Mouse (Mus musculus): ENCODE data around the gene Chat.

The Chat gene

GRCm38 (mm10) chr14:32465889-32466288 is at the start of gene Chat:
Gene Chat, minus strand, starts transcription at chr14:32465989.
- DNase-seq: no peak

- DNase-seq: peak; percentile 96 to 97
These were observed 47.7 kb upstream of the Chat start, which contains the start of gene Ercc6 for GRCm38 (mm10) chr14:32513336-32514032. Gene Ercc6, plus strand, starts transcription at chr14:32513521.

DNA sequence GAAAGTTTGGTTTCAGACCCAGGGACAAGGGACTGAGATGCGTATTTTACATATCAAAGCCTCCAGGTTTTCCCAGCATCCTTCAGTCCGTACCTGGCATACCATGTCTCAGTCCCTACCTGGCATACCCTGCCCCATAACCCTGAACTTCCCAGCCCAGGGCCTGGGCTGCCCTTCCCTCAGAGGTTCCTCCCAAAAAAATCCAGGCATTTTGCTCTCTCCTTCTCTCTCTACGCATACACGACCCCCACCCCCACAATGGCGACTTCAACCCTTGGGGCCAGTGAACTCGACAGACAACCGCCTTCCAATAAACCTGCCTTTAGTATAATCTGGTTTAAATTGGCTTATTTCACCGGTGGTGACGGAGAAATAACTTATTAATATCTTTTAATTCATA is 47.1 kb upstream of the Chat start:
- no peak for DNase-seq

- DNase-seq: no peak
These were observed 43.7 kb upstream of the Chat start for GRCm38 (mm10) chr14:32509443-32509961.

DNA sequence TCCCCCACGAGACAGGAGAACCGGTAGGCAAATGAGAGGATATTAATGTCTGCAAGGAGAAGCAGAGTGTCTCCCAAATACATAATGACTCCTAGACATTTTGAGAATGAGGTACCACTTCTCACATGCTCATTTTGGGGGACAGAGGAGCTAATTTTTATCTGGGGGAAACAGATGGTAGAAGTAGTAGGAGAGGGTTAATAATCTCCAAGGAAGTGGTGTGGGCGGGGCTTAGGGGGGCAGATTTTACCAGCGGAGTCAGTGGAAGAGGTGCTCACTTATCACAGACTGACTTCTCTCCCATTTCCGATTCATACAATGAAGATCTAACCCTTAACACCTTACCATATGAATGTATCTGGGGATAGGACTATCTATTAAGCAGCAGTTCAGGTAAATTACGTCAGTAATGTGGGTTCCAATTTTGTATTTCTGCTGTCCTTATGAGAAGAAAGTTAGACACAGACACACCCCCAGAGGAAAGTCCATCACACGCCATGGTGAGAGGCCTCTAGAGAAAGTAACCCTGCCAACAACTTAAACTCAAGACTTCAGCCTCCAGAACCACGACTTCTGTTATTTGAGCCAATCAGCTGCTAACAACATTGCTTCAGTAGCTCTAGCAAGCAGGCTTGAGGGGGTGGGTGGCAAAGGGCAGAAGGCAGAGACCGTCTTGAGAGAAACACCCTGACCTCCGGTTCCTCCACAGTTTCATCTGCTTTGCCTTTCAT is 42.5 kb upstream of the Chat start:
- DNase-seq: no peak

DNA sequence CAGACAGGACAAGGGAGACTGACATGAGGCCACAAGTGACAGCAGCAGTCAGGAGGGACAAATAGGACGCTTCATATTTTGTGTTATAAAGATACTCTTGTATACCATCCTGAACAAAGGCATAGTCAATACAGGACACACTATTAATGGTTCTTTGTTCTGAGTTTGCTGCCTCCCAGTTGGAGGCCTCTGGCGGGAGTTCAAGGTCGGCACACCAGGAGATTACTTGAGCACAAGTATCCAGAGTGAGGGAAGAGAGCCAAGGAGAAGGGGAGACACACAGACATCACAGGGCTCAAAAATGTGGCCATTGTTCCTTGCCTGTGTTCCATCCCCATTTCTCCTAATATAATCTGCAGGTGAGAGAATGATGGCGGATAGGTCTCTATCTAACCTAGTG is 41.4 kb upstream of the Chat start:
- DNase-seq: no peak

- no peak for DNase-seq
These were observed 40.5 kb upstream of the Chat start for GRCm38 (mm10) chr14:32506329-32506728.

GRCm38 (mm10) chr14:32503897-32504296 is 38.1 kb upstream of the Chat start:
- no peak for DNase-seq

- DNase-seq: no peak
These were observed 37.2 kb upstream of the Chat start for GRCm38 (mm10) chr14:32502764-32503688.

- DNase-seq: no peak
These were observed 35.5 kb upstream of the Chat start for GRCm38 (mm10) chr14:32501303-32501702.

- no peak for DNase-seq
These were observed 30.5 kb upstream of the Chat start for GRCm38 (mm10) chr14:32496115-32496850.

GRCm38 (mm10) chr14:32492521-32492920 is 26.7 kb upstream of the Chat start:
- DNase-seq: peak; percentile 16 to 28

DNA sequence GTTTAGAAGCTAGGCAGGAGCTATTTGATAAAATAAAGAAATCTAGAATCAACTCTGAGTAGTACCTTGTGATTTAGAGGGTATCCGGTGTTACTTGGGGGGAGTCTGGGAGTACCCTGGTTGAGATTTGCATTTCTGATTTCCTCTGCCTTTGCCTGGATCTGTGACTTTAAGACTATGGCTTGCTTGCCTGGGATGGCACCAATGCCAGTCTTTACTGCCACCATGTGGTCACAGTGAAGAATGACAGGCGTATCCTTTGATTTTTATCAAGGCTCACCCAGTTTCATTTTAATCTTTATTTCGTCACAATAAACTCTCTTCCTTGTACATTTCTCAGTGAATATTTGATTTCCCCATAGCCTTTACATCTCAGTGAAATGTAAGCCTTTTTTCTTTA is 16.3 kb upstream of the Chat start:
- DNase-seq: peak; percentile 32 to 34

DNA sequence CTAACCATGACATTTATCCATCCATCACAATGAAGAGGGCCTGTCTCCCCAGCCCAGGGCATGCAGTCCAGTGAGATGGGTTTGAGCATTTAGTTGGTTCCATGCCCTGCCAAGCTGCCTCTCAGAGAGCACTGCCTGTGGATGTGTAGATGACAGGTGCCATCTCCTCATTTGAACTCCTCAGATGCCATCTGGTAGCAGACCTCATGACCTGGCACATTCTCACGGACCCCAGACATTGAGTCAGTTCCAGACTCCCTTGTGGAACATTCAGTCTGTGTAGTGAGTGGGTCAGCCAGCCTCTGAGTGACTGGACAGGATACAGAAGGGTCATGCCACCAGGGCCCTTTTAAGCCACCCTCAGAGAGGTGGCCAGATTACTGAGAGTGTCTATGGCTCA is 11.8 kb upstream of the Chat start:
- no peak for DNase-seq

GRCm38 (mm10) chr14:32476559-32476958 is 10.8 kb upstream of the Chat start:
- no peak for DNase-seq

- DNase-seq: peak; percentile 10 to 34
These were observed 7.2 kb upstream of the Chat start for GRCm38 (mm10) chr14:32472996-32473395.

- DNase-seq: no peak
These were observed 1.8 kb upstream of the Chat start for GRCm38 (mm10) chr14:32467606-32468005.

GRCm38 (mm10) chr14:32465506-32465870 is 301 bp downstream of the Chat start:
- no peak for DNase-seq

DNA sequence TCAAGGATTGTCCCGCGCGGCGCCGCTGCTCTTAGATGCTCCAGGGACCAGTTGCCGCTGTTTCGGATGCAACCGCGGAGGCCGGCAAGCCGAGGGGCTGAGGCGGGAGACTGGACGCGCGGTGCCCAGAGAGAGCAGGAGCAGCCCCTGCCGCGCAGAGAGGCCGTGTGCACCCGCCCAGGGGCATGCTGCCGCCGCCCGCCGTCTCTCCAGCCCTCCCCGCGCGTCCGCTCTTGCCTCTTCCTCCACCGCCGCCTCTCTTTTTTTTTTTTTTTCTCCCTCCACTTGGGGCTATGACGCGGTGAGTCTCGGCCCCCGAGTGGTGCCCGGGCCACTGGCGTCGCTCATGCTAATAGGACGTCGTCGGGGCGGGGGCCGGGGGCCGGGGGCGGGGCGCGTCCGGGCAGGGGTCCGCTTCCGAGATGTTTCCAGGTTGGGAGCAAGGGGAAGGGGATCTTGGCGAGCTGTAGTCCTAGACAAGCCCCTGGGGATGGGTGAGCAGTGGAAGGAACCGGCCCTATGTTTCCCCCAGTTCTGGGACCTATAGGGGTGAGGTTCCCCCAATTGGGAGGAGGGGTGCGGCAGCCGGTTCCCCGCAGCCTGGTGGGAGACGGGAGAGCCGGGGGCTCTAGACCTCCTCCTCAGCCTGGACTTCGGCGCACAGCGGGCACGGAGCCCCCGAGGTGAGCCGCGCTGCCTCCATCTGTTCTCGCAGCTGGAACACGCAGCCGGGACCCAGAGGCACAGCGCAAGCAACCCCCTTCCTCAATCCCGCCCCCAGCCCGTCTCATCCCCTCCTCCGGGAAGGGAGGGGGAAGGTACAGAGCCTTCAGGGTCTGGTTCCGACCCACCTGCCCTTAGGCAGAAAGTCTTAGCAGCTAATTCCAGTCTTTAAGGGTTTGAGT is 936 bp downstream of the Chat start, which contains the start of gene Slc18a3:
Slc18a3 (minus strand) TSS at position 250 of the 905 bp plus-strand sequence.
- no peak for DNase-seq

- DNase-seq: no peak
These were observed 2.4 kb downstream of the Chat start for GRCm38 (mm10) chr14:32463211-32464040.

Measured in B cell, adult 2 months (primary cell).